Mouse (Mus musculus): Measurements from ENCODE around the gene Wdr17.

- TF ChIP-seq MAFK (IDR thresholded peaks at IDR 0.05; ENCODE audit: insufficient read depth, low read depth, low read length), result no peak
- no peak for TF ChIP-seq CHD2 (IDR thresholded peaks at IDR 0.05; ENCODE audit: low read depth, low read length)
- no peak for TF ChIP-seq HCFC1 (IDR thresholded peaks at IDR 0.05; ENCODE audit: borderline replicate concordance, insufficient read depth, low read length)
- TF ChIP-seq ZC3H11A (IDR thresholded peaks at IDR 0.05; ENCODE audit: borderline replicate concordance, low read depth, low read length), result no peak
Observed at GRCm38 (mm10) chr8:54597386-54597785, 289.6 kb downstream of the Wdr17 start.

Measured in ES-E14 (cell line).